Mouse (Mus musculus): ENCODE results near the gene Ptbp3.

Ptbp3 gene

DNA sequence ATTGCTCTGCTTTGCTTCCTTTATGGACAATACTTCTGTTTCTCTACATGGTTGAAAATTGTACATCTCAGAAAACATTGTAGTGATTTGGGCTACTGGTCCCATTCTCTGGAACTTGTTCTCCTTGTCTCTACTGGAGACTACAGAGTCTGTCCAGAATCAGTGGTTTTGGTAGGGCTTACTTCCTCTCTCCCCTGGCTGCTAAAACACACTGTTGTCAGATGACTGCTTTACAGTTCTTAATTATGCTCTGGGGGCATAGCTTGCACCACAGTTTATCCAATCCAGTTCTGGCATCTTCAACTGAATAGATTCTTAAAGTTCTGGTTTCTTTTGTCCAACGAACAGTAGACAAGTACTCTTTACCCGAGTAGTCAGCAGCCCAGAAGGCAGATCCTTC lies 83.7 kb downstream of the Ptbp3 start:
- DNase-seq: no peak

DNA sequence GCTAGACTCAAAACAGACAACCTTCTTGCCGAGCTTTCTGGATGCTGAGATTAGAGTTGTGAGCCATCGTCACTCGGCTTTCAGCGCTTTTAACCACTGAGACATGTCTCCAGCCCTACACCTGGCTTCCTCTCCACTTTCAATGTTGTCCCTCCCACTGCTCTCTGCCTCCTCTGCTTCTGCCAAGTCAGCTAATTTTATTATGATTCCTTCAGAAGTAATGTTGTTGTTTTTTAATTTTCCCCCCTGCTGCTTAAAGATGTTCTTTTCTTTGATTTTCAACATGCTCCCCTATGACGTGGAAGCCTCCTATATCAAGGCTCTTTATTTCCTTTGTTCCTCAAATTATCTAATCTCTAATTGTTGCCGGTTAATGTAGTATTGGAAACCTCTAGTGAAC lies 84.5 kb downstream of the Ptbp3 start:
- DNase-seq: no peak

DNA sequence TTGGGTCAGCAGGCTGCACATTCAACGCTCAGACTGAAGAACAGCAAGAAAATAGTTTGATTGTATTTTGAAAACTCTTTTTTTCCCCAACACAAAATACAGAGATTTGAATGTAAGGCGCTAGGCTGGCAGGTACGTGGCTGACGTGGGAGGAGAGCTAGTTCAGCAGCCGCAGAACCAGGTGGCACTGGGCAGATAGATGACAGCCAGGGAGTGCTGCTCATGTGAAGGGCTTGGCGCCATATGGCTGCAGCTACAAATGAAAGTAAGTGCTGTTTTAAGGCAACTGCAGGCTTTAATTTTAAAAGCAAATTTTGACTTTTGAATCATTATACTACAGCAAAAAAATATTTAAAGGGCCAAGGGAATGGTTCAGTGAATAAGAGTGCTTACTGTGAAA lies 86.7 kb downstream of the Ptbp3 start:
- no peak for DNase-seq

DNA sequence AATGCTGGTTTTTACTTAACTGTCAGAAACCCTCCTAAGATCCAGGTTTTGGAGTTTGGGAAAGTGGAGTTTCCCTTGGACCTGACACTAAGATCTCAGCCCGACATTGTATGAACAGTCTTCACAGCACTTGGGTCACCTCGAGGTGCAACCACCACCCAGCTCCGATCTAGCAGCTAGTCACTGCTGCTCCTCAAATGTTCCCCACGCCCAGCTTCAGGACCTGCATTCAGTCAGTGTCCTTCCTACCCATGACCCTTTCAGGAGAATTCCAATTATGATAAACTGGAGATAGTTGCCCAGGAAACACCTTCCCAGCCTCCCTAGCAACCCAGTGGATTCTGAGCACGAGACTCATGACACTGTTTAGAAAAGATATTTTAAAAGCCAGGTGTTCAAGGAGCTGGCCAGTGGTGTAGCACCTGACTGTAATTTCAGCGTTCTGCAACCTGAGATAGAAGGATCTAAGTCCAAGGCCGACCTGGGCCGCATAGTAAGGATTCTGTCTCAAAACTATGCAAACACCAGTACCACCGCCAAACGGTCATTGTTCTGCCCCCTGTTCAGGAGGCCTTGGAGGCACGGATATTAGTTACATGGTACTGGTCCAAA lies 87.9 kb downstream of the Ptbp3 start:
- no peak for DNase-seq

- DNase-seq: peak in 1 of 2 experiments; percentile 32
These were observed 89.8 kb downstream of the Ptbp3 start for GRCm38 (mm10) chr4:59459216-59459955.

DNA sequence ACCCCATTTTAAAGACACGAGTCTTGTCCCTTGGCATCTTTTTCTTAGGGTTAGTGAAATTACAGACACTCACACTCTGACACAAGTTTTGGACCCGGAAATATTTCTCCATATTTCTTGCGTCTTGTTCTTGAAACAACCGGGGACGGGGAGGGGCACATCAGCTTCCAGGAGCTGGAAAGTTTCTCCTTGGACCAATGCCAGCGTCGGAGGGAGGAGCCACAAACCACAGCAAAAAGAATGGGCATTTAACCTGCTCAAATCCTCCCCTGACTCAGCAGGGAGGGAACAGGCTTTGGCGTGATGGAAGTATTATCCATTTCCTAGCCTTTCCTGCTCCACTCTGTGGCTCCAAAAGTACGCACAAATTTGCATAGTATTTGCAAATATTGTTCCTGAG lies 91.2 kb downstream of the Ptbp3 start:
- DNase-seq: peak; percentile 72 to 80

- DNase-seq: no peak
These were observed 92.1 kb downstream of the Ptbp3 start for GRCm38 (mm10) chr4:59457091-59457490.

GRCm38 (mm10) chr4:59455465-59455864 lies 93.7 kb downstream of the Ptbp3 start:
- no peak for DNase-seq

- DNase-seq: no peak
These were observed 95.1 kb downstream of the Ptbp3 start for GRCm38 (mm10) chr4:59454046-59454445.

DNA sequence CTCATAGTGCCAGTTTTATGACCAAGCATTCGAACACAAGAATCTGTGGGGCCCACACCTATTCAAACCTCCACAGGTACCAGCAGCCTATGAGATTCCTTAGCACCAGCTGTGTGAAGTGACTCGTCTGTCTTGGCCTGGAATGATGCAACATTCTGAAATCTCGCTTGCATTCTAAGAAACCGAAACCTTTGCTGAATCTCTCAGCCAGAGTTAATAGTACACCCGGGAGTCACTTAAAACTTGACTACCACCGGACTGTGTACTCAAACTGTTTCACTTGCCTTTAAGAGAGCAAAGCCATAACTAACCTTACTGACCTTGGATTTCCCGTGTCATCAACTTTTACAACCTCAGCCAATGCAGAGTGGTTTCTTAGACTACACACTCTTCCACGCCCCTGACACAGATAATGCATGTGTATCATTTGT lies 96.6 kb downstream of the Ptbp3 start:
- no peak for DNase-seq

DNA sequence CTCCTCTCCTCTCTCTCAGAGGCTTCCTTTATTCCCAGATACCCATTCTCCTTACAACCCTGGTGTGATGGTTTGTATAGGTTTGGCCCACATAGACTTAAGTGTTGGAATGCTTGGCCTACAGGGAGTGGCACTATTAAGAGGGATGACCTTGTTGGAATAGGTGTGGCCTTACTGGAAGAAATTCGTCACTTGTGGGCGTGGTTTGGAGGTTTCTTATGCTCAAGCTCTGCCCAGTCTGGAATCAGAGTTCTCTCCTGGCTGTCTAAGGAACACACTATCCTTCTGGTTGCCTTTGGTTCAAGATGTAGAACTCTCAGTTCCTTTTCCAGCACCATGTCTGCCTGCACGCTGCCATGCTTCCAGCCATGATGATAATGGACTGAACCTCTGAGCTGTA lies 98.3 kb downstream of the Ptbp3 start:
- DNase-seq: no peak

GRCm38 (mm10) chr4:59450234-59450854 lies 98.8 kb downstream of the Ptbp3 start:
- DNase-seq: no peak

- no peak for DNase-seq
These were observed 101.9 kb downstream of the Ptbp3 start for GRCm38 (mm10) chr4:59447296-59447695.

- peak in 1 of 2 experiments; percentile 49 for DNase-seq
These were observed 103.6 kb downstream of the Ptbp3 start for GRCm38 (mm10) chr4:59445516-59445915.

- DNase-seq: no peak
These were observed 104.2 kb downstream of the Ptbp3 start for GRCm38 (mm10) chr4:59444994-59445393.

DNA sequence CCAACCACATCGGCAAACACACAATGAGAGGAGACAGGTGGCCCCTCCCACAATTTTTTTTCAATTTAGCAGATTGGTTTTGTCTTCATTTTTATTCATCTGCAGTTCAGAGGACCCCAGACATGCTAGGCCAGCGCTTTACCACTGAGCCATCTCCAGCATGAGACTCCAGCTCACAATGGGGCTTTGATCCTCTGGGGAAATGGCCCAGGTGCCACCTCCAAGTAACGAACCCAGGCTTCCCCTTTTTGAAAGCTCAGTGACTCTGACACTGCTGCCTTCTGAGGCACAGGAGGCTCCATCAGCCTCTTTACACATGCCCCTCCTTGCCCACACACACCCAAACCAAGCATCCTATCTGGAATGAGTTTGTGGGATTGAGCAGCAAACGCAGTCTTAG lies 105.1 kb downstream of the Ptbp3 start:
- DNase-seq: no peak

- DNase-seq: no peak
These were observed 107.9 kb downstream of the Ptbp3 start for GRCm38 (mm10) chr4:59441265-59441664.

DNA sequence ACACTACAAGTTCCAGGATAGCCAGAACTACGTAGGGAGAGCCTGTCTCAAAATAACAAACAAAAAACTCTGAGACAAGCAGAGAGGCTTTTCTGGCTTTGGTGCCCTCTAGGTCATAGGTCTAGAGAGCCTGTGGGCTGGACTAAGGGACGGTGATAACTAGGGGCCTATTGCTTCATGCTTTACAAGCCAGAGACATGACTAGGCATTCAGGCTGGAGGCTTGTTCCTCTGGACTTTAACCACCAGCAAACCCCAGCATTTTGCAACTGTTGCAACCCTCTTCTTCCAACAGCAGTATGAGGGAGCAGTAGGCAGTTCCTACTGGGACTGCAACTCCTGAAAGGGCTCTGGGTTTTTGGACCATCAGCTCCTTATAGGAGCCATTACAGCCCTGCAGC lies 109.2 kb downstream of the Ptbp3 start:
- peak in 1 of 2 experiments; percentile 54 for DNase-seq

DNA sequence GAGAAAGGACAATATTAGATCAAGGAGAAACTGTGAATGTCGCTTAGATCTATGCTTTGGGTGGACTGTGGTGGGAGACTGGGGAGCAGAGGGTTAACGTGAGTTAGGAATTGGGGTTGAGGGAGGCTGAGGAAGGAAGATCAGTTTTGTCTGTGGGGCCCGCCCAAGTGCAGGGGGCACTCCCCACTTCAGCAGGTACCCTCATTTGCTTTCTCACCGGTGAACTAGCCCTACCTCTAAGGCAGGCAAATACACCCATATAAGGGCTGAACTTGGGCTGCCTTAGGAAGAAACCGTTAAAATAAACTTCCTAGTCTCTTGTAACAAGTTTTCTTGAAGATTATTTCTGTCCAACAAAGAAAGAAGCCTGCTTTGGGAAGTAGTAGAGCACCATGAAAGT lies 110.1 kb downstream of the Ptbp3 start:
- DNase-seq: no peak

DNA sequence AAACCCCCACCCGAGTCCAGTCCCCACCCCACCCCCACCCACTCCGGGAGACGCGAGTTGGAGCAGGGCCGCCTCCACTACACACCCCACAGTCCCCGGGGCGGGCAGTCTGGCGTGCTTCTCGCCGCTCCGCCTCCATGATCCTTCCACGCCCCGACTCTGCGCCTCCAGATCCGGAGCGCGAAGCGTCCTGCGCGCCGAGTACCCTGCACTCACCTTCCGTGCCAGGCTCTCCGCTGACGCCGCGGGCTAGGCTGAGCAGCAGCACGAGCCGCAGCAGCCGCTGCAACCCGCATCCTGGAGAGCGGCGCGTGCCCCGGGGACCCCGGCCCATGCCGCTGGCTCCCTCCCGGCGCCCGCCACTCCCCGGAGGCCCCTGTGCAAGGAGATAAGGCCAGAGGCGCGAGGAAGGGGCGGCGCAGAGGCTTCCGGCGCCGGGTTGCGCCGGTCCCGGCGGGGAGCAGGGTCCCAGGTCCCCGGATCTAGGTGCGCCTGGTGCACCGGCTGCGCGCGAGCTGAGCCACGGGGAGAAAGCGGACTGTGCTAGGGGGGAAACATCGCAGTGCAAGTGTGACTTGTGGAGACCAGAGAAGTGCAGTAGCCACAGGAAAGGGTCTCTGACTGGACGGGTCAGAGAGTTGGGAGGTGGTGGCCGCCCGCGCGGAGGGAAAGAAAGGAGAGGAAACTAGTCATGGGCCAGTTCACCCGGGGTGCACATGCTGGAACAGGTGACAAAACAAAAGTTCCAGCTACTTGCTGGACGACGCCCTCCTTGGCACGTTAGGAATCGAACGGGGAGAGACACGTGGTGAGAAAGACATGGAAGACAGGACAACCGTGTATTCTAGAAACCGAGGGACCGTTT lies 110.9 kb downstream of the Ptbp3 start, which contains the start of gene Susd1:
TSS of gene Susd1 (minus strand) at position 644 of the 865 bp plus-strand sequence.
- DNase-seq: peak; percentile 77 to 83

- DNase-seq: no peak
These were observed 113.2 kb downstream of the Ptbp3 start for GRCm38 (mm10) chr4:59435951-59436350.

DNA sequence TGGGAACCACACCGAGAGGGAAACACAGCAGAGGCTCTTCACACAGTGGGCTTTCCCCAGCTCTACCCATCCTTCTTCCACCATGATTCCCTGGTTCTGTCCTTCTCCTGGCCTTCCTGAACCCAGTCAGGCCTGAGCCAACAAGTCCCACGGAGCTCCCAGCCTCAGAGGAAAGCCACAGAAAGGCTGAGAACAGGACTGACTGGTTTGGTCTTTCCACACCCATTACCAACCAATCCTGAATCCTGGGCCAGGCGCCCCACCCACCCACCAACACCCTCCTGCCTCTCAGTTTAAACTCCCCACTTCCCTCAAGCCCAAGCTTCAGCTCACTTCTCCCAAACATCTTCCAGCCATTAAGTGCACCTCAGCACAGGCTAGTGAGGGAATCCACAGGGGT lies 115.1 kb downstream of the Ptbp3 start:
- peak; percentile 29 to 39 for DNase-seq

- no peak for DNase-seq
These were observed 120.0 kb downstream of the Ptbp3 start for GRCm38 (mm10) chr4:59429128-59429527.

All from lung, postnatal 4 days (tissue).